Mouse (Mus musculus) gastrocnemius, adult 8-10 months (tissue): ENCODE results near the gene Gli2. TPM values are rescaled to one million over a fixed set of nuclear protein-coding genes. Genes with fewer than 3 reads are reported as not detected.

Experiments used
- DNase-seq, 2 experiments: peaks; one replicate each; pipeline ENCODE4 v3.0.0; 2022; ENCODE audit warnings: low spot score in 2 of 2
- total RNA-seq, 4 experiments: library from RNA; stranded (reverse); gene quantifications; 2 replicates each; pipeline ENCODE4 v1.2.4; 2022

Gene Gli2
- total RNA-seq, 4 experiments from 2014 or later = 0.44 to 0.54 (median 0.50) TPM

DNA sequence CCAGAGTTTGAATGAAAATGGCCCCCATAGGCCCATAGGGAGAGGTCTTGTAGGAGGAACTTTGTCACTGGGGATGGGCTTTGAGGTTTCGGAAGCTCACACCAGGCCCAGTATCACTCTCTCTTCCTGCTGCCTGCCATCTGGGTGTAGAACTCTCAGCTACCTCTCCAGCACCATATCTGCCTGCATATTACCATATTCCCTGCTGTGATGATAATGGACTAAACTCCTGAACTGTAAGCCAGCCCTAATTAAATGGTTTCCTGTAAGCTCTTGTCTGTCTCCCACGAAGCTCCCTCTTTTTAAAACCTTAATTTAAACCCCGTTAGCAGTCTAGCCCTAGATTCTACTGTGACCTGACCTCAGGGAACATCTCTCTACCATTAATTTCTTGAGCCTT is 149.0 kb downstream of the Gli2 start:
- DNase-seq = no peak

DNA sequence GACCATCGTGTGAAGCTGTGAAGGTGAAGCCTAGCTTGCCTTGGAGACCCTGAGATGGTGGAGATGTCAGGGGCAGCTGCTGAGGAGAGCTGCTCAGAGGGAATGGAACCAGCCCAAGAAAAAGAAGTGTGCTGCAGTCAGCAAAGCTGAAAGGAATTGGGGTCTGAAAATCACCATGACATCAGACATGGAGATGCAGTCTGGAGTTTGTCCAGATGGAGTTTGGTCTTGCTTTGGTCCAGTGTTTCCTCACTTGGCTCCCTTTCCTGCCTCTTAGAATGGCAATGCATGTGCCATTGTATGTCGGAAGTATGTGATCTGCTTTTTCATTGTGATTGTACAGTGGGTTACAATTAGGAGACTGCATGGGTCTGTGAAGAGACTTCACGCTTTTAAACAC is 149.7 kb downstream of the Gli2 start:
- DNase-seq = no peak

GRCm38 (mm10) chr1:118901868-118902586 is 151.4 kb downstream of the Gli2 start:
- no peak for DNase-seq

GRCm38 (mm10) chr1:118898351-118898750 is 155.1 kb downstream of the Gli2 start:
- DNase-seq = no peak

- peak in 1 of 2 experiments; percentile 32 for DNase-seq
Observed at GRCm38 (mm10) chr1:118895026-118895762, 158.2 kb downstream of the Gli2 start.

- no peak for DNase-seq
Observed at GRCm38 (mm10) chr1:118891395-118891794, 162.0 kb downstream of the Gli2 start.

DNA sequence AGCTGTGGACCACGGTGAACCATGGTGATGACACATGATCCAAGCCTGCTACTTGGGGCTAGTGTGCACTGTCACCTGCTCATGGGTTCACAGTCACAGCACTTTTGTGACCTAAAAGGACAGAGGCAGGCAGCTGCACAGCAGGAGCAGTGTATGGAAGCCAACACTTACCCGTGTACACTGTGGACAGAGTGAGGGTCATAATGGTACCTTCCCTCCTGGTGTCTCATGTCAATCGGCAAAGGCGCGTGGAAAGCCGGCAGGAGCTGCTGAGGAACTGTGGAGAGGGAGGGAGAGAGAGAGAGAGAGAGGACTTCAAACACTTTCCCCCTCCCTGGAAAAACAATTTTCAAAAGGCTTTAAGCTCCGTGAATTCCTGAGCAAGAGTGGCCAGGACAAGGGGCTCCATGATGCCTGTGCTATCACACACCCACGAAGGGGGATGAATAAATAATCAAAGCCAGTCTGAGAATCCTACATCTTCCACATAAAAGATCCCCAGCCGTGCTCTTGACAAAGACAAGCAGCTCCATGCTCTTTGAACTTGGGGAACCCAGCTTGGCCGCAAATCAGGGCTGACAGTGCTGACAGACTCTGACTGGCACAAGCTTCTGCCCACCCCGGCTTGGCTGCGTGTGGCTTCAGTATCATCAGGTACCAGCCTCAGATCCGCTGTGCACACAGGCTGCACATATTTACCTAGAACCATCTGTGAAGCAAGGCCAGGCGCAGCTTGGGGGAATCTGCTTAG is 163.1 kb downstream of the Gli2 start:
- no peak for DNase-seq

DNA sequence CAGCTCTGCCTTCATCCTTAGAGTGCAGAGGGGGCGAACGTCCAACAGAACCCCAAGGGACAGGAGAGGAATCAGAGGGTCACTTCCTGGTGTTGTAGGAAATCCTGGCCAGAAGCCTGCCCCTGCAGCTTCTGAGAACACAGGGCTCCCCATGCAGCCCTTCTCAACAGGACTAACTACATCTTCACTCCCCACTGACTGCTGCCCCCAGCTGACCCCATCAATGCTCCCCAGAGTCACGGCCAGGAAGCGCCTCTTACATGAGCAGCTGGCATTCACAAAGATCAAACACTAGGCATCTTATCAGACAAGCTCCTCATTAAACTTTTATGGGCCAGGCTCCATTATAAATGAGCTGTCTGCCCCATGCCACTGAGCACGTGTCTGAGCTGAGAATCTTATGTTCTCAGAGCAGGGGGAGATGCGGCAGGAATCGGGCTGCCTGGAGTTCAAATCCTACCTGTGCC is 172.6 kb downstream of the Gli2 start:
- no peak for DNase-seq

GRCm38 (mm10) chr1:118878291-118878690 is 175.1 kb downstream of the Gli2 start:
- no peak for DNase-seq

DNA sequence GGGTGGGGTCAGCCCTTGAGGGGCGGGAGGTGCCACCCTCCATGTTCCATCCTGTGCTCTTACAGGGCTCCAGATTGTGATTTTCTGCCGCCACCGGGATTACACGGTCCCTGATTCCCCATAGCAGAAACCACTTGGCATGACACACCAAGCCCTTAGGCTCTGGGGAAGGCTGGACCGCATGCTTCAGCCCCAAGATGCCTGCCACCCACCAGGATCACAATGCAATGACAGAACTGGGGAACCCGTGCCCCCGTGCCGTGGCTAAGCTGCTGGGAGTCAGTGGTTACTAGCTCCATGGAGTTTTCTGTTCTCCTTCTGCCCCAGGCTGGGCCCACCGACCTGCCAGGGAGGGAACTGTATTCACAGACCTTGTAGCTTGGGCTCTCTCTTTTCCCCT is 178.2 kb downstream of the Gli2 start:
- no peak for DNase-seq

DNA sequence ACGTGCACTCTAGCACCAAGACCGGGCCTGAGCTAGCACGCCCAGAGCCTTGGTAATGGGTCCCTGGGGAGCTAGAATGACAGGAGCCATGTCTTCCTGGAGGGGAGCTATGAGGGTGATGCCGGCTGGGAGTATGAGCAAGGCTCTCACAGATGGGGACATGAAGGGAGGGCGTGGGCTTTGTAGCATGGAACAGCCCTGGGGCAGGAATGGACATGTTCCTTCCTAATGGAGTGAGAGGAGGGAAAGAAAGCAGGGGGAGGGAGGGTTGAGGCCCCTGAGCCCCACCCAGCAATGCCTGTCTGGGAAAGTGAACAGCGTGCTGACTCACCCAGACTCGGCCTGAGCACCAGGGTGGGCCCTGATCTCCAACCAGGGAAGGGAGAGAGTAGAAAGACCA is 179.9 kb downstream of the Gli2 start:
- DNase-seq = peak in 1 of 2 experiments; percentile 12

- no peak for DNase-seq
Observed at GRCm38 (mm10) chr1:118864735-118865134, 188.7 kb downstream of the Gli2 start.

DNA sequence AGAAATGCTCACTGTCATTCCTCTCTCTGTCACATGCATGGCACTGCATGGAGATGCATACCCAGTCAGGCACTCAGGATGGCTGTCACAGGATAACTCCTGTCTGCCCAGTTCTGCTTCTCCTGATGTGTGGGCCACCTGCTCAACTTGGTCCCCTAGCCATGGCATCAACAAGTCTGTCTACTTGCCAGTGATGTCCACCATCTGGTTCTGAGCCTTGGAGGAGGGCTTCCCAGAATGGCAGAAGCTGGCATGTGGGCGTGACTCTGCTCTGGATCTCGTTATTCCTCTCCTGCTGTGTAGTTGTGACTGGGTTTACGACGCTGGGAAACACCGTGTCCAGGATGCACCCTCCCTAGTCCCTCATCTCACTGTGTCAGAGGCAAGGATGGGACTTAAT is 189.4 kb downstream of the Gli2 start:
- no peak for DNase-seq

DNA sequence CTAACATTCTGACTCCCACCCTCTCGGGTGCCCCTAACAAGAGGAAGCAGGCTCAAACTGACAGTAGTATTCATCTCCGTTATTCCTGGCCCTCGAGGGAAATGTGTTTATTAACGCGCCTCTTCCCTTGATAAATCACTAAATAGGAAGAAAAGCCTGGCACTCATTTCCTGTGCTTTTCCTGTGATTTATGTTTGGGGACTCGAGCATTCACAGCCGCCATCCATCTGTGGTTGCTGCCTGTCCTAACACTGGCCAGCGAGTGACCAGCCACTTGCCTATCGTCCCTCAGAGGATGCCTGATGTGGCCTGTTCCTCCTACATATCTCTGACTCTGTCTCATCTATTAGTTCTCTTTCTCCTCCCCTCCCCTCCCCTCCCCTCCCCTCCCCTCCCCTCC is 195.3 kb downstream of the Gli2 start:
- no peak for DNase-seq

GRCm38 (mm10) chr1:118830658-118831057 is 222.8 kb downstream of the Gli2 start:
- DNase-seq = no peak

- DNase-seq = no peak
Observed at GRCm38 (mm10) chr1:118826614-118827013, 226.8 kb downstream of the Gli2 start.

DNA sequence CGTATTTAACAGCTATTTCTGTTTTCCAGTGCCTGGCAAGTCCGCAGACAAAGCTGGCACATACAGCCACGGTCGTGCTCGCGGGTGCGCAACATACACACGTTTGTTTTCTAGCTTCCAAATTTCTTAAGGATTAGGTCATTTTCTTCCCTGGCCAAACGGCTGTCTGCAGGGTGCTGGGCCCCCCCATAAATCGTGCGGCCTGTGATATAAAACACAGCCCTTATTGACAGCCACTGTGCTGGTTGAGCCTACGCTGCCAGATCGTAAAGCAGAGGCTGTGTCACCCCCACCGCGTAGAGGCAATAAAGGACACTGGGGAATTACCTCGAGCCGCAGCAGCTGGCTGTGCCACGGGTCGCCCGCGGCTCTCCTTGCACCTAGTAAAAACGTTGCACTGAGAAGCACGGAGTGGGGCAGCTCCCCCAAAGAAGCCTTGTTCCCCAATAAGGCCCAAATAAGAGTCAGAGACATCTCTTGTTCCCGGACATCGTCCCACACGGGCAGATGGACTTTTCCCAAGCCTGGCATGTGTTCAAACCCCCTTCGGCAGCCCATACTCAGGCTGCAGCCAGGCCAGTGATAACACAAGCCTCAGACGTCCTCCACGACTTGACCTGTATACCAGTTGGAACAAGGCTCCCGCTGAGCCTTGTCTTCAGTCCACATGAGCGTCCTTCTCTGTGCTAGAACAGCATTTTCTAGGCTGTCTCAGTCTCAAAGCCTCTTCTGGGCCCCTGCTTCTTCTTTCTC is 227.8 kb downstream of the Gli2 start:
- no peak for DNase-seq

GRCm38 (mm10) chr1:118825035-118825434 is 228.4 kb downstream of the Gli2 start:
- DNase-seq = no peak

DNA sequence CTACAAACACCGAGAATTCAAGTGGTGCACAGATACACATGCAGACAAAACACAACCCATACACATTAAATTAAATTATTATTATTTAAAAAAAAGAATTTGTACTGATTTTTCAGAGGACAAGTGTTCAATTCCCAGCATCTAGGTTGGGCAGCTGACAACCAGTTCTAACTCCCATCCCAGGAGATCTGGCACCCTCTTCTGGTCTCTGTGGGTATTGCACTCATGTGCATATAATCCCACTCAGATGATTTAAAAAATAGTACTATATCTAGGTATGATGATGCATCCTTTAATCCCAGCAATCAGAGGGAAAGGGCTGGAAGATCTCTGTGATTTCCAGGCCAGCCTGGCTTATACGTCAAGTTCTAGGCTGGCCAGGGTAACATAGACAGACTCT is 231.2 kb downstream of the Gli2 start:
- no peak for DNase-seq

- DNase-seq = no peak
Observed at GRCm38 (mm10) chr1:118815015-118815414, 238.4 kb downstream of the Gli2 start.

GRCm38 (mm10) chr1:118810336-118810735 is 243.1 kb downstream of the Gli2 start:
- no peak for DNase-seq
